Mouse (Mus musculus) left cerebral cortex, postnatal 25 days (tissue): ENCODE measurements at regions not wholly inside any gene's neighbourhood (a gene's known extent, or its start where the extent isn't known, plus 50 kb on each side); places are given as distances from the start of the nearest gene placed in this dataset.

Experiments used
- DNase-seq, 2 experiments: peaks; one replicate each; pipeline ENCODE4 v3.0.0; 2022; ENCODE audit warnings: low spot score in 2 of 2, mixed read lengths in 1 of 2
- intact Hi-C: fragments of 180-260 bp; cut with DNase I; formaldehyde crosslinking; loops from one replicate; pipeline ENCODE4 v1.15.1; 2025

DNA sequence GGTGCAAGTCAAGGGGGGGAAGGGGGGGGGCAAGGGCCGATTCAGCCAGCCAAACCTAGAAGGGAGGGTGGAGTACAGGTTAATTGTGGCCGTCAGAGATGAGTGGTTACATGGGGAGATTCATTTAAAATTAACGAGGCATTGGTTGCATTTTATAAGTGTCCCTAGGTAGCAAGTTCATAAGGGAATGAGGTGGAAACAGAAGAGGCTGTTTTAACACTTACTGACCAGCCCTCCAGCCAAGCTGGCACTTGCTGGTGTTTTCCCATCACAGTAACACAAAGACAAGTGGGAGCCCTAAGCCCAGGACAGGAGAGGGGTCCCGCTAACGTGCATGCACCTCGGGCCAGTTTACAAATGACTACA lies 309.1 kb upstream of the Jarid2 start:
- intact Hi-C loops = loop anchor here (5.0 kb wide), 3 partner anchors 188 to 348 kb away; no protein-coding TSS in a partner anchor
- DNase-seq = no peak

DNA sequence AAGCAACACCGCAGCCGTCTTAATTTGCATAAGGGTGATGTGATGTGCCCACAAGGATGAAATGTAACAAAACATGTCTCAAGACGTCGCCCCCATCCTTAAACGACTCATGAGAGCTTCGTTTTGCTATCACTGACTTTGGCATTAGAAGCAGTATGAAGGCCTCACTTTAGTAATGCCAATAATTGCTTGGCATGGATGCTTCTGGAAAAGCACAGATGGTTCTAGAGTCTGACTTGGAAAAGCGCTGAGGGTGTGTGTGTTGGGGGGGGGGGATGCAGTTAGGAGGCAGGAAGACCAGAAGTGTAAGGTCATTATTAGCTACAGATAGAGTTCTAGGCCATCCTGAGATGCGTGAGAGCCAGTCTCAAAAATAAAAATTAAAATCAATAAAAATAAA lies 308.3 kb upstream of the Jarid2 start:
- DNase-seq = peak in 1 of 2 experiments; percentile 16
- intact Hi-C loops = loop anchor here (5.0 kb wide), 3 partner anchors 189 to 349 kb away; no protein-coding TSS in a partner anchor

DNA sequence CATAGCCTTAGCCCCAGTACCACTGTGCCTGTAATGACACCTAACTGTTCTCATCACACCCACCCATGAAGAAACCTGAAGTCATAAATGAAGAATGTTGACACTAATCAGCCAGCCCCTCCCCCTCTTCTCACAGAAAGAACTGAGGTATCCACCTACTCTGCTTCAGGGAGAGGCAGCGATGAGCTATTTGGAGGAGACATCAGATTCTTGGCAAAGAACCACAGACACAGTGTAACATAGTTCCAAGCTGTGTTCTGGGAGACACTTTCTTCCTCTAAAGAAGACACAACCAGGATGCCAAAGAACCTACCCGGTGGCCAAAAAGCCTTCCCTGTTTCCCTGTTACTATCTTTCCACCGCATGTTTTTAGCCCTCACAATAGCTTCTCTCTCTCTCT lies 307.8 kb upstream of the Jarid2 start:
- peak; percentile 68 to 91 for DNase-seq
- intact Hi-C loops = loop anchor here (5.0 kb wide), 3 partner anchors 189 to 349 kb away; no protein-coding TSS in a partner anchor

- intact Hi-C loops = loop anchor here (5.0 kb wide), 3 partner anchors 190 to 350 kb away; no protein-coding TSS in a partner anchor
These were observed 307.4 kb upstream of the Jarid2 start for GRCm38 (mm10) chr13:44421922-44422321.

DNA sequence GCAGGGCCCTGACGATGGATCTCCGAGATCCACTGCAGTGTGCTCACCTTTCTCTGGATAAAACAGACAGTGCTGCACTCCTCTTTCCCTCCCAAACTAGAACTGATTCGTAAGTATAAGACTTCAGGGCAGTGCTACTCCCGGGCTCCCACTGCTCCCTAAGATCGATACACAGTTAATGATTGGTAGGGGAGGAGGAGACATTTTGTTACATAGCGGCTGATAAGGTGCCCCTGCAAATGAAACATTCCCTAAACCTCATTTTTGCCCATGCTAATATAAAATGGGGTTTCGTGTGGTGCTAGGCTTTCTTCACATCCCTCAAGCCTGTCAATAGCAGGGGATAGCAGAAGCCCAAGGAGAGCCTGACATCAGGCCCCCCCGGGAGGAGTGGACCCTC lies 298.8 kb upstream of the Jarid2 start:
- no peak for DNase-seq
- intact Hi-C loops = no loop called here

More at GRCm38 (mm10) chr13:44421922-44422321, 307.4 kb upstream of the Jarid2 start:
- DNase-seq = no peak

- intact Hi-C loops = no loop called here
- no peak for DNase-seq
These were observed 291.6 kb upstream of the Jarid2 start for GRCm38 (mm10) chr13:44437709-44438108.

DNA sequence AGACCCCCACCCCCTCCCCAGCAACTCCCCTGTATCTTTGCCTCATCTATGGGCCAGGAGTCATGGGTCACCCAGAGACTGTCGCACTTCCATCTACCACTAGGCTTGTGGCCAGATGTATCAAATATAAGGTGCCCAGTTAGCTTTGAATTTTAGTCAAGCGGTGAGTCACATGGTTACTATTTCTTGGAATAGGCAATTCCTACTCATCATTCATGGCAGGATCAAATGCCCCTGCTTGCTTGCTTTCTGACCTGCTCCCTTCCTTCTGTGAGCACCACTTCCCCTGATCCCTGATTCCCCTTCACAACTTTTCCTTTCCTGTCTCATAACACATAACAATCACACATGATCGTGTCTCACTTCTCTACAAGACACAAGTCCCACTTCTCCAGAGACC lies 288.2 kb upstream of the Jarid2 start:
- DNase-seq = no peak
- intact Hi-C loops = no loop called here

GRCm38 (mm10) chr13:44449216-44449830 lies 280.0 kb upstream of the Jarid2 start:
- DNase-seq = no peak
- intact Hi-C loops = no loop called here

- DNase-seq = no peak
- intact Hi-C loops = no loop called here
These were observed 278.1 kb upstream of the Jarid2 start for GRCm38 (mm10) chr13:44451224-44451623.

- intact Hi-C loops = no loop called here
- DNase-seq = no peak
These were observed 276.1 kb upstream of the Jarid2 start for GRCm38 (mm10) chr13:44453131-44453530.

- no peak for DNase-seq
- intact Hi-C loops = no loop called here
These were observed 275.1 kb upstream of the Jarid2 start for GRCm38 (mm10) chr13:44454136-44454535.

DNA sequence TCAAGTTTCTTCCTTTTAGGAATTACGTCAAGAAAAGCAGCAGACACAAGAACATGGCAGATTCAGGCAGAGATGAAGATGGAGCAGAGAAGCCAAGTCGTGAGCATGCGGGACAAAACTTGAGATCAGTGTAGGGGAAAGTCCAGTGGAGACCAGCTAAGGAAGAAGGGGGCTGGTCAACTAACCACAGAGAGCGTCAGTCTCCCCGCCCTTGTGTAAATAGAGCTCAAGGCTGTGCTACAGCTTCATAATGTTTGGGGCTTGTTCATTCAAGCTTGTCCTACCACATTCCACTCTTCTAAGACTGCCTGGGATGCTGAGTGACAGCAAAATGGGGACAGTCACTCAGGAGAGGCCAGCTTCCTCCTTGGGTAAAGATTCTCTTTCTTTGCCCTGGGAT lies 274.1 kb upstream of the Jarid2 start:
- no peak for DNase-seq
- intact Hi-C loops = no loop called here

DNA sequence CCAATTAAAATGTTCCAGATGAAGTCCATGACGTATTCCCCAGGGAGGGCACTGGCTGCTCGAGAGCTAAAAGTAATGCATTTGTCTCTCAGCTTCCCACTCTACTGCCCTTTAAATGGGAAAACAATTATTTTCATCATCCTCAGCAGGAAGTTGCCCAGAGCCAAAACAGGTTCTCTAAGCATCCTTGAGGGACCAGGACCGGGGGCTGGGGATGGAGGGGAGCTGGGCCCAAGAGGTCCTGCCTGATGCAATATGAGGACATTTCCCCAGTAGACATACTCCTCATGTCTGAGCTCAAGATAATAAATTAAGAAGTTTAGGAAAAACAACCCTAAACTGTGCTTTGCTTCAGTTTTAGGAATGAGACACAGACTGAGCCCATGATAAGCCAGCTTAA lies 270.5 kb upstream of the Jarid2 start:
- DNase-seq = no peak

GRCm38 (mm10) chr13:44459148-44459547 lies 270.1 kb upstream of the Jarid2 start:
- no peak for DNase-seq
- intact Hi-C loops = no loop called here

More for the DNA sequence above, 270.5 kb upstream of the Jarid2 start:
- intact Hi-C loops = no loop called here

- no peak for DNase-seq
- intact Hi-C loops = no loop called here
These were observed 265.6 kb upstream of the Jarid2 start for GRCm38 (mm10) chr13:44463675-44464074.

GRCm38 (mm10) chr13:44465567-44465966 lies 263.7 kb upstream of the Jarid2 start:
- intact Hi-C loops = no loop called here

DNA sequence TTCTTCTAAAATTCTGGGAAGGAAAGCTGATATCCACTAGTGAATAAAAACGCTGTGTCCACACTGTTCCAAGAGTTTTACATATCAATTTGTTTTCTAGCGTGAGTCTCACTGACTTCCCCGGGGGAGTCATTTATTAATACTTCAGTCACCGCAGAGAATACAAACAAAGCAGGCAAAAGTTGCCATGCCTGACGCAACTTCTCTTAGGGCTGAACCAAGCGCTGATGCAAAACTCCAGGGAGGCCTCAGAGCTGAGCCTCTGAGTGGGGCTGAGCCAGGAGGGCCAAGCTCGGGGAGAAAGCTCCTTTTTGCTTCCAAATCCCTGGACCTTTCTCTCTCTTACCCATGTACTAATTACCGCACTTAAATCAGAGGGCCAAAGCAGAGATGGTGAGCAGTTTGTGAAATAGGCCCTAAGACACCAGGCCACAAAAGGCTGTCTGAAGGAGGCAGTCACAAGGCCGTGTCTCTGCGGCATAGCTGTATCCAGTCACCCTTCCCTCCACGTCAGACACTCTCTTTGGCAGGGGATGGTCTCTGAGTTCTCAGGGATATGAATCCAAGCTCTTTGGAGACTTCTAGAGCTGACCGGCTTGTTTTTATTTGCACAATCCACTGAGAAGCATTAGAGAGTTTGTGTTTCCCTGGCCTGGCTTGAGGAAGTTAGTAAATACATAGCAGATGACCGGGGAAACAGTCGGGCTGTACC lies 260.2 kb upstream of the Jarid2 start:
- DNase-seq = no peak
- intact Hi-C loops = no loop called here

More at GRCm38 (mm10) chr13:44465567-44465966, 263.7 kb upstream of the Jarid2 start:
- no peak for DNase-seq

- intact Hi-C loops = no loop called here
These were observed 259.6 kb upstream of the Jarid2 start for GRCm38 (mm10) chr13:44469675-44470074.

GRCm38 (mm10) chr13:44473200-44473599 lies 256.1 kb upstream of the Jarid2 start:
- no peak for DNase-seq
- intact Hi-C loops = no loop called here

More at GRCm38 (mm10) chr13:44469675-44470074, 259.6 kb upstream of the Jarid2 start:
- DNase-seq = no peak

- intact Hi-C loops = no loop called here
- DNase-seq = no peak
These were observed 252.4 kb upstream of the Jarid2 start for GRCm38 (mm10) chr13:44476901-44477300.

- peak in 1 of 2 experiments; percentile 39 for DNase-seq
- intact Hi-C loops = no loop called here
These were observed 249.1 kb upstream of the Jarid2 start for GRCm38 (mm10) chr13:44480128-44480527.
